Mouse (Mus musculus) midbrain, embryonic 15.5 days (tissue): ENCODE data around the gene Tmem132c. TPM values are rescaled to one million over a fixed set of nuclear protein-coding genes. Genes with fewer than 3 reads are reported as not detected.
"Not testable (repeated sequence)": the region's sequence is repeated elsewhere in the genome, so short reads cannot be mapped to it uniquely, and the experiment has no call there.

Source experiments
- ATAC-seq: fragments of 200-750 bp; cut with Nextera tagmentation; replicated peaks from 2 replicates; pipeline ENCODE4 v1.8.0; 2017; ENCODE audit warnings: moderate TSS enrichment
- H3K27ac ChIP-seq: fragments of 300-500 bp; sonication (generic); 2 replicates; pipeline ENCODE4 v1.5.1; 2015; ENCODE audit warnings: mild to moderate bottlenecking, inconsistent platforms
- H3K27me3 ChIP-seq: fragments of 300-500 bp; sonication (generic); replicated peaks from 2 replicates; pipeline ENCODE4 v1.6.1; 2015; ENCODE audit warnings: inconsistent platforms
- H3K36me3 ChIP-seq: fragments of 300-500 bp; sonication (generic); replicated peaks from 2 replicates; pipeline ENCODE4 v1.6.1; 2015; ENCODE audit warnings: inconsistent platforms
- H3K4me1 ChIP-seq: fragments of 300-500 bp; sonication (generic); 2 replicates; pipeline ENCODE4 v1.6.1; 2015; ENCODE audit warnings: inconsistent platforms
- H3K4me2 ChIP-seq: fragments of 300-500 bp; sonication (generic); 2 replicates; pipeline ENCODE4 v1.6.1; 2015; ENCODE audit warnings: inconsistent platforms, mild to moderate bottlenecking, moderate library complexity
- H3K4me3 ChIP-seq: fragments of 300-500 bp; sonication (generic); 2 replicates; pipeline ENCODE4 v1.5.1; 2015; ENCODE audit warnings: mild to moderate bottlenecking, inconsistent platforms
- H3K9ac ChIP-seq: fragments of 300-500 bp; sonication (generic); 2 replicates; pipeline ENCODE4 v1.6.1; 2015; ENCODE audit warnings: mild to moderate bottlenecking, inconsistent platforms
- H3K9me3 ChIP-seq: fragments of 300-500 bp; sonication (generic); 2 replicates; pipeline ENCODE4 v1.6.1; 2016; ENCODE audit warnings: inconsistent platforms
- WGBS: fragments of 180-500 bp; shearing (Covaris S2); methylation state at CpG from one replicate; pipeline ENCODE4 v1.1.7; 2015; ENCODE audit warnings: mixed read lengths; 5-methylcytosine and 5-hydroxymethylcytosine counted together
- polyA plus RNA-seq: library from polyadenylated mRNA; unstranded; fragments of >200 nt; fragmentation: Nextera tagmentation; extraction: Ambion mirVana; gene quantifications from 2 replicates; pipeline ENCODE4 v1.2.1, GENCODE M21; 2015

The Tmem132c gene
- polyA plus RNA-seq, 1 experiment from 2014 or later = 11.5 TPM

GRCm38 (mm10) chr5:127353002-127353401 lies 111.4 kb downstream of the Tmem132c start:
- no peak overlapping the region for H3K4me2 ChIP-seq
- H3K27ac ChIP-seq = no peak overlapping the region
- no peaks in the 10 kb centered on the region for H3K36me3 ChIP-seq
- H3K9ac ChIP-seq = no peak overlapping the region
- ATAC-seq = no peak
- 64% methylated on average over 2 of the region's 2 CpGs for WGBS
- H3K4me3 ChIP-seq = no peak overlapping the region
- H3K9me3 ChIP-seq = no peaks in the 10 kb centered on the region
- H3K4me1 ChIP-seq = peaks cover 7% of the 10 kb centered on the region
- no peaks in the 10 kb centered on the region for H3K27me3 ChIP-seq

GRCm38 (mm10) chr5:127355836-127356235 lies 114.2 kb downstream of the Tmem132c start:
- Histone ChIP-seq H3K9ac (no peak overlapping the region), H3K4me1 (no peaks in the 10 kb centered on the region), H3K4me2 (no peak overlapping the region), H3K36me3 (no peaks in the 10 kb centered on the region), H3K4me3 (no peak overlapping the region), H3K27me3 (no peaks in the 10 kb centered on the region), H3K27ac (no peak overlapping the region), H3K9me3 (no peaks in the 10 kb centered on the region)
- WGBS = 18% methylated on average over 8 of the region's 8 CpGs
- no peak for ATAC-seq

- not testable (repeated sequence) for H3K4me3 ChIP-seq, H3K9me3 ChIP-seq, H3K27ac ChIP-seq, ATAC-seq, H3K36me3 ChIP-seq, H3K4me2 ChIP-seq, H3K9ac ChIP-seq, H3K27me3 ChIP-seq, H3K4me1 ChIP-seq
- 93% methylated on average over 4 of the region's 4 CpGs for WGBS
Observed at GRCm38 (mm10) chr5:127357878-127358277, 116.3 kb downstream of the Tmem132c start.

- 69% methylated on average over 8 of the region's 8 CpGs for WGBS
Observed at GRCm38 (mm10) chr5:127361145-127361544, 119.5 kb downstream of the Tmem132c start.

GRCm38 (mm10) chr5:127365061-127365460 lies 123.5 kb downstream of the Tmem132c start:
- Histone ChIP-seq H3K9me3 (no peaks in the 10 kb centered on the region), H3K4me3 (no peak overlapping the region), H3K36me3 (no peaks in the 10 kb centered on the region), H3K9ac (no peak overlapping the region), H3K27ac (no peak overlapping the region), H3K27me3 (no peaks in the 10 kb centered on the region), H3K4me1 (peaks cover 7% of the 10 kb centered on the region), H3K4me2 (no peak overlapping the region)
- no peak for ATAC-seq
- WGBS = 15% methylated on average over 1 of the region's 1 CpGs

More at GRCm38 (mm10) chr5:127361145-127361544, 119.5 kb downstream of the Tmem132c start:
- ATAC-seq = no peak
- Histone ChIP-seq H3K9ac (no peak overlapping the region), H3K36me3 (no peaks in the 10 kb centered on the region), H3K9me3 (no peaks in the 10 kb centered on the region), H3K27ac (no peak overlapping the region), H3K27me3 (no peaks in the 10 kb centered on the region), H3K4me3 (no peak overlapping the region), H3K4me2 (no peak overlapping the region), H3K4me1 (no peaks in the 10 kb centered on the region)

GRCm38 (mm10) chr5:127368191-127368590 lies 126.6 kb downstream of the Tmem132c start:
- WGBS = 94% methylated on average over 3 of the region's 3 CpGs
- H3K27me3 ChIP-seq = no peaks in the 10 kb centered on the region
- no peak overlapping the region for H3K4me2 ChIP-seq

GRCm38 (mm10) chr5:127369812-127370211 lies 128.2 kb downstream of the Tmem132c start:
- Histone ChIP-seq H3K27ac (peak overlapping the region; percentile 59; the same call in 1 of the 2 replicates), H3K9ac (no peak overlapping the region), H3K4me3 (no peak overlapping the region), H3K9me3 (no peaks in the 10 kb centered on the region), H3K27me3 (no peaks in the 10 kb centered on the region), H3K4me1 (peaks cover 14% of the 10 kb centered on the region), H3K36me3 (no peaks in the 10 kb centered on the region), H3K4me2 (0 out of 2 replicates have a peak overlapping the region, but pooled peaks have one; percentile 9)
- 54% methylated on average over 7 of the region's 7 CpGs for WGBS
- no peak for ATAC-seq

More at GRCm38 (mm10) chr5:127368191-127368590, 126.6 kb downstream of the Tmem132c start:
- no peak overlapping the region for H3K4me3 ChIP-seq
- ATAC-seq = no peak
- no peak overlapping the region for H3K27ac ChIP-seq
- peaks cover 14% of the 10 kb centered on the region for H3K4me1 ChIP-seq
- no peaks in the 10 kb centered on the region for H3K9me3 ChIP-seq
- H3K9ac ChIP-seq = no peak overlapping the region
- H3K36me3 ChIP-seq = no peaks in the 10 kb centered on the region

GRCm38 (mm10) chr5:127370503-127370902 lies 128.9 kb downstream of the Tmem132c start:
- Histone ChIP-seq H3K36me3 (no peaks in the 10 kb centered on the region), H3K9ac (no peak overlapping the region), H3K4me2 (peak overlapping the region; percentile 9; the same call in 1 of the 2 replicates), H3K27me3 (no peaks in the 10 kb centered on the region), H3K27ac (peak overlapping the region; percentile 59), H3K4me1 (peaks cover 14% of the 10 kb centered on the region), H3K9me3 (no peaks in the 10 kb centered on the region), H3K4me3 (no peak overlapping the region)
- no peak; the same call in 1 of the 2 replicates for ATAC-seq
- 4% methylated on average over 3 of the region's 3 CpGs for WGBS

- H3K4me2 ChIP-seq = no peak overlapping the region
- WGBS = 85% methylated on average over 9 of the region's 9 CpGs
- H3K27ac ChIP-seq = no peak overlapping the region
- ATAC-seq = no peak
- peaks cover 14% of the 10 kb centered on the region for H3K4me1 ChIP-seq
- no peaks in the 10 kb centered on the region for H3K9me3 ChIP-seq
- H3K4me3 ChIP-seq = no peak overlapping the region
- H3K36me3 ChIP-seq = no peaks in the 10 kb centered on the region
- no peak overlapping the region for H3K9ac ChIP-seq
- no peaks in the 10 kb centered on the region for H3K27me3 ChIP-seq
Observed at GRCm38 (mm10) chr5:127374251-127374650, 132.6 kb downstream of the Tmem132c start.

GRCm38 (mm10) chr5:127375654-127376053 lies 134.0 kb downstream of the Tmem132c start:
- H3K27ac ChIP-seq = no peak overlapping the region
- 90% methylated on average over 3 of the region's 3 CpGs for WGBS
- no peak overlapping the region for H3K9ac ChIP-seq
- no peaks in the 10 kb centered on the region for H3K9me3 ChIP-seq
- ATAC-seq = no peak
- no peak overlapping the region for H3K4me2 ChIP-seq
- no peak overlapping the region for H3K4me3 ChIP-seq
- no peaks in the 10 kb centered on the region for H3K36me3 ChIP-seq
- peaks cover 1% of the 10 kb centered on the region for H3K4me1 ChIP-seq
- H3K27me3 ChIP-seq = no peaks in the 10 kb centered on the region

- Histone ChIP-seq H3K9me3 (no peaks in the 10 kb centered on the region), H3K9ac (no peak overlapping the region), H3K4me3 (no peak overlapping the region), H3K4me1 (no peaks in the 10 kb centered on the region), H3K36me3 (no peaks in the 10 kb centered on the region), H3K4me2 (no peak overlapping the region), H3K27ac (no peak overlapping the region), H3K27me3 (no peaks in the 10 kb centered on the region)
- ATAC-seq = no peak
- 48% methylated on average over 5 of the region's 5 CpGs for WGBS
Observed at GRCm38 (mm10) chr5:127378521-127378920, 136.9 kb downstream of the Tmem132c start.

- Histone ChIP-seq H3K9ac (no peak overlapping the region), H3K4me2 (no peak overlapping the region), H3K9me3 (no peaks in the 10 kb centered on the region), H3K4me1 (no peaks in the 10 kb centered on the region), H3K27me3 (no peaks in the 10 kb centered on the region), H3K36me3 (no peaks in the 10 kb centered on the region), H3K4me3 (no peak overlapping the region), H3K27ac (no peak overlapping the region)
- no peak for ATAC-seq
- WGBS = 85% methylated on average over 2 of the region's 2 CpGs
Observed at GRCm38 (mm10) chr5:127379351-127379750, 137.7 kb downstream of the Tmem132c start.

- H3K27me3 ChIP-seq = no peaks in the 10 kb centered on the region
- no peaks in the 10 kb centered on the region for H3K9me3 ChIP-seq
- 32% methylated on average over 4 of the region's 4 CpGs for WGBS
- H3K4me1 ChIP-seq = no peaks in the 10 kb centered on the region
- no peak overlapping the region for H3K4me3 ChIP-seq
- H3K27ac ChIP-seq = no peak overlapping the region
- H3K9ac ChIP-seq = no peak overlapping the region
- no peak overlapping the region for H3K4me2 ChIP-seq
- H3K36me3 ChIP-seq = no peaks in the 10 kb centered on the region
- no peak for ATAC-seq
Observed at GRCm38 (mm10) chr5:127381216-127381615, 139.6 kb downstream of the Tmem132c start.
